Mouse (Mus musculus): Measurements from ENCODE around the gene Cybrd1.

Gene Cybrd1

DNA sequence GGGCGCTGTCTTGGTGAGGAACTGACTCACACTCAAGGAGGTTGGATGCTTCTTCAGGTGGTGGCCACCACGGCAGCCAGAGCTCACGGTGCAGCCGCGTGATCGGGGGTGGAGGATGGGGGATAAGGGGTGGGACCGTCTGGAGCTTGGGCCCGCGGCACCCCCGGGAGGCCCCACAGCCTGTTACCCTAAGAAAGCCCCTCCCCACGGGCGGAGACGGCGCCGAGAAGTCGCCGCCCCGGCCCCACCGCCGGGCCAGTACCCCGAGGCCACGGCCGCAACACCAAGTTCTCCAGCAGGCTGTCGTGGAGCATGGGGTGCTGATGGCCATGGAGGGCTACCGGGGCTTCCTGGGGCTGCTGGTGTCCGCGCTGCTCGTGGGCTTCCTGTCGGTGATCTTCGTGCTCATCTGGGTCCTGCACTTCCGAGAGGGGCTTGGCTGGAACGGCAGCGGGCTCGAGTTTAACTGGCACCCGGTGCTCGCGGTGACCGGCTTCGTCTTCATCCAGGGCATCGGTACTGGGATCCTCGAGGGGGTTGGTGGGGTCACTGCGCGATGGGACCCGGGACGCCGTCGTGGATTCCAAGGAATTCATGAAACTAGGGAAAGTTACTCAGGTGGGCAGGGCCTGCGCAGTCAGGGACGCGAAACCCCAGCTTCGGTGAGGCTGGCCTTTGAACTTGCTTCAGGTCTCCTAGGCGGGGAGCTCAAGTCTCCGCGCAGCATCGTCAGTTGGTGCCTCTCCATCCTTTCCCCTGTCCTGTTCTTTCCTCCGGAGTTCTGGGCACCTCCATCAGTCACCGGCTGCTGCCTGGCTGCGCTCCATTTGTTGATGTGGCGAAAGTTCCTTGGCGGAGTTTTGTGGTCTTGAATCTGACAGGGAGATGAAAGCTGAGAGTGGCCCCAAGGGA lies at the start of gene Cybrd1:
Gene Cybrd1, plus strand, starts transcription at position 127 of the 912 bp plus-strand sequence.
- DNase-seq (ENCODE audit: extremely low read depth, low read depth, low spot score), result no peak

DNA sequence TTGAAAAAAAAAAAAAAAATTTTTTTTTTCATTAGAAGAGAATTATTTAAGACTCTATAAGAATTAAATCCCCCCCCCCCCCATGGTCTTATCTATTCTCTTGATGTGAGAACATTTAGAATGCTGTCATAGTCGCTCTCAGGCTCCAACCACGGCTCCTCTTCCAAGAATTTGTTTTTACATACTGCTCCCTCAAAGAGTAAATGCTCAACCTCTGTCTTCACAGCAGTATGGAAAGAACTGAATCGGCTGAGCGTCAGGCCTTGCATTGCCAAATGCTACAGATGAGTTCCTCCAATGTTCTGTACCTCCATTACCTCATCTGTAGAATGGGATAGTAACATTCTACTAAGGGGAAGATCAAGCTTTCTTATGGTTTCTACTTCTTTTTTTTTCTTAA lies 46.1 kb upstream of the Cybrd1 start:
- DNase-seq (ENCODE audit: extremely low read depth, low read depth, low spot score), result no peak

DNA sequence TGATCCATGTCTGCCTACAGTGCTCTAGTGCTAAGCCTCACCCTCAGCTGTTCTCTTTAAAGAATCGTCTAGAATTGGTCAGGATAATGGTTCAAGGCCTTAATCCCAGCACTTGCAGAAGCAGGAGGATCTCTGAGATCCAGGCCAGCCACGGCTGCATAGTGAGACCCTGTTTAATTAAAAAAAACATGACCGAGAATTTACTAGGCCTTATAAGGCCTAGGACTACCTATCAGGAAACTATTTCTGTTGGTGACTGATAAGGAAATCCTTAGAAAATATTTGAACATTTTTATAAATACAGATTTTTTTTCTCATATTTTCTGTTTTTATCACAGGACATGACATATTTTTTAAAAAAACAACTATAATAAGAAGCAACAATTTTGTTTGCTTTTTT lies 44.4 kb upstream of the Cybrd1 start:
- DNase-seq (ENCODE audit: extremely low read depth, low read depth, low spot score), result no peak

DNA sequence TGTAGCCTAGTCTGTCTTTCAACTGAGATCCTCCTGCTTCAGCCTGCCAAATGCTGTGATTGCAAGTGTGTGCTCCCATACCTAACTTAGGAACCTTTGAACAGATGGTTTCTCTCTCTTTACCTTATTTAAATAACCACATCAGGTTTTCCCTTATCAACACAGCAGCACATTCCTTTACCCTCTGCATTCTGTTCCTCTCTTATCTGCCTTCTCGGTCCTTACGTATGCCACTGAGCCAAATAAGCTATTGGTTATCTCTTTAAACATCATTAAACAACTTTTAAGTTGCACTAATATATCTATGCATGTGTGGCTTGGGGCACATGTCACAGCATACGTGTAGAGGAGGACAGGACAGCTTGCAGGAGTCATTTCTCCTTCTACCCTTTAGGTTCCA lies 43.9 kb upstream of the Cybrd1 start:
- no peak for DNase-seq (ENCODE audit: extremely low read depth, low read depth, low spot score)

DNA sequence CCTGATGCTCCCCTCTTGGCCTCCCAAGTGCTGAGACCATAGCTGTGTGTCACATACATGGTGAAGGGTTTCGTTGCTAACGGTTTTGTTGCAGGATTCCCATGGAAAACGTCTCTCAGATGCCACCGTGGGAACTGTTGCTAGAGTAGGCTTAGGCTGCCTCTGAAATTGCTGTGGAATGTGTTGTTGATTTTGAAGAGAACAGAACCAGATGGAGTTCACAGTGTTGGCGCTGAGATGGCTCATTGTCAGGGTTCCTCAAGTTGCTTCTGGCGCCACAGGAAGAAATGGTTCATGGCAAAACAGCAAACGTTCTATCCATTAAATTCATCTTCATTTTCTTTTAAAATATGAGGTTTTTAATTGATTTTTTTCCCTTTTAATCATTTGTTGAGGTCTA lies 35.3 kb upstream of the Cybrd1 start:
- DNase-seq (ENCODE audit: extremely low read depth, low read depth, low spot score), result no peak

DNA sequence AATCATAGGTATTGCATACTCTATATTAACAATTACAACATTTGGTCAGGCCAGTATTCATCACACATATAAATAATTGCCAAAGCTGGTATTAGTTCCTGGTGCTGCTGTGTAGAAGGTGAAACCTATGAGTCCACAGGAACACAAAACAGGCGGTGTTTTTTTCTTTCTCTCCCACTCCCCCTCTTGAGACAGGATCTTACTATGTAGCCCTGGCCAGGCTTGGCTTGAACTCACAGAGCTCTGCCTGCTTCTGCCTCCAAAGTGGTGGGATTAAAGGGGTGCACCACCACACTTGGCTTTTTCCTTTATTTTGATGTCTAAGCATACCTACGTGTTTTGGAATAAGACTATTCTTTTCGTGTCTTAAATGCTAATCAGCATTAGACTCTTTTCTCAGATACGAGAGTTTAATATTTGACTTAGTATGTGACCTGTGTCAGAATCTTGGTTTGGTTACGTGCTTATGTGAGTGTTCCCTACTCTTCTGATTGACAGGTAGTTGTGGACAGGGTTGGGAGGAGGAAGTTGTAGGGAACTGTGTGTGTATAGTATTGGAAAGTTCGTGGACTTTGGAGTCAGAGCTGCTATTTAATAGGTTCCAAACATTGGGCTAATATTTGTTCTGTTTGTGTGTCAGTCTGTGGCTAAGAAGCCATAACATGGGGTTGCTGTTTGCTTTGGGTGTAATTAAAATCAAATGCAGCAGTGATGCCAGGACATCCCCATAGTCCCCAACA lies 34.1 kb upstream of the Cybrd1 start:
- DNase-seq (ENCODE audit: extremely low read depth, low read depth, low spot score), result no peak

DNA sequence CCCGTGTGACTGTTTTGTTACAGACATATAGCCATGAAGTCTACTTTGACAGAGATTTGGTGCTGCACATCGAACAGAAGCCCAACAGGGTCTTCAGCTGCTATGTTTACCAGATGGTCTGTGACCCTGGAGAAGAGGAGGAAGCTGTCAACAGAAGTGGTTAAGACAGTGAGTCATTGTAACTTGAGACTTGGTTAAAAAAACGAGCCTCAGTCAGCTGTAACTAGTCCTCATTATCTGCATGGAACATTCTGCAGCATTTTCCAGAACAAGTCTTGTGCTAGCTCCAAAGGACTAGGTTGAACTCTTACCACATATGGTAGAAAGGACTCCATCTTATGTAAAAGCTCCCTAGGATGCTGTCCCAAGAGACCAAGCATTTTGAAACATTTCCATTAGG lies 28.0 kb upstream of the Cybrd1 start:
- no peak for DNase-seq (ENCODE audit: extremely low read depth, low read depth, low spot score)

DNA sequence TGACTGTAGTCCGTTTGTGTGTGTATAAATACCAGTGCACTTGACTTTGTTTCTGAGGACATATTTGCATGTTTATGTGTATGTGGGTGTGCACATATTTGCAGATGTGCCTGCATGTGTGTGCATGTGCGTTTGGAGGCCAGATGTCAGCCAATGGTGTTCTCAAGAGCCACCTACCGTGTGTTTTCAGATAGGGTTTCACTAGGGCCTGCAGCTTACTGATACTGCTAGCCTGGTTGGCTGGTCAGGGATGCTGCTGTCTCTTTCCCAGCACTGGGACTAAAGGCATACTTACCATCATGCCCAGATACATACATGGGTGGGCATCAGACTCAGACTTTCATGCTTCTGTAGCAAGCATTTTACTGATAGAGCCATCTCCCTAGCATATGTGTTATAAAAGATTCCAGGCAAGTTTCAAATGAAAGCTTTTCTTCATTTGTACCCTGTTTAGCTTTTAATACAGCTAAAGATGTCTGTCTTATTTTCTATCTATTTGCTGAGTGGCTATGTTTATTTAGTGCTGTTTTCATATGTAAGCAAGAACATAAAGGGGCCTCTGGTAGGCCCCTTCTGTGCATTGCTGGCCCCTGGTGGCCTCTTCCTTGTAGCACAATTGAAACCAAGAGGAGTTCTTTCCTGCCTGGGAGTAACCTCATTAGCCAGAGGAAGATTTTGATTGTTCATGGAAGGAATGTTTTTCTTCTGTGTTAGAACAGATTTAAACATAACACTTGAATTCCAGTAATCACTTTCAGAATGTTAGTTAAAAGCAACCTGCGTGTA lies 26.9 kb upstream of the Cybrd1 start:
- no peak for DNase-seq (ENCODE audit: extremely low read depth, low read depth, low spot score)

DNA sequence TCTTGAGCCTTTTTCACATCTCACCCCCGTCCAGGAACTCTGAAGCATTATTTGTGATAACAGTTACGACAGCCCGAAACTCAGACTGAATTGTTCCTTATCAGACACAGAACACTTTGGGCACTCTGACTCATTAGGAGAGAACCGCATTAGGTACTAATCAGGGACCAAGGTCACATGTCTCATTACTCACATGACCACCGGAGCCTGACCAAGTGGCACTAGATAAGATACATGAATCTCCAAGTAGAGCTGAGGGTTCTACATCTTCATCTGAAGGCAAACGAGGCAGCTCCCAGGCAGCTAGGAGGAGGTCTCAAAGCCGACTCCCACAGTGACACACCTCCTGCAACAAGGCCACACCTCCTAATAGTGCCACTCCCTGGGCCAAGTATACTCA lies 21.6 kb upstream of the Cybrd1 start:
- no peak for DNase-seq (ENCODE audit: extremely low read depth, low read depth, low spot score)

DNA sequence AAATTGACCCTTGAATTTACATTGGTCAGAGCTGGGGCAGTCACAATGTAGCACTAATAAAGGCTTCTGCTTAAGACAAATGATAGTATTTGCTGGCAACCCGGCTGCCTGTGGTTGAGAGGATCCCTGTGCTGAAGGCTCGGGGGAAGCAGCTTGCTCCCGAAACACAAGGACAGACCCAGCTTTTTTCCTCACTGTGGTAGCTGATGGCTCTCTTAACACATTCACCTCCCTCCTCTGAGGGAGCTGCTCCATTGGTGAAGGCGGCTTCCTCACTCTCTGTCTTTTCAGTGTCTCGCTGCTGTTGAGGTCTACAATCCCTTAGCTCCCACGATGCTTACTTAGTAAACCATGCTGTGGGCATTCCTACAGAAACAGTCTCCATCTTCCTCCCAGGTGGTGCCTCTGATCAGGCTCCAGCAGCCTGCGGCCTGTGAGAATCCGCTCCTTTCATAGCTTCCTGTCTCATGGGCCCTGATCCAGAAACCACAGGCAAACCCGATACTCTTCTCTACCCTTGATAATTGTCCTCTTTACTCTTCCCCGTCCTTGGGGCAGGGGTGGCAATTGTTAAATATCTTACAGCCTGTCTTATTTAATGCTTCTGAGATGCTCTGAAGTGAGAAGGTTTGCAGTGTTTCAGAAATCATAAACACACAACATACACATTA lies 15.0 kb upstream of the Cybrd1 start:
- no peak for DNase-seq (ENCODE audit: extremely low read depth, low read depth, low spot score)

DNA sequence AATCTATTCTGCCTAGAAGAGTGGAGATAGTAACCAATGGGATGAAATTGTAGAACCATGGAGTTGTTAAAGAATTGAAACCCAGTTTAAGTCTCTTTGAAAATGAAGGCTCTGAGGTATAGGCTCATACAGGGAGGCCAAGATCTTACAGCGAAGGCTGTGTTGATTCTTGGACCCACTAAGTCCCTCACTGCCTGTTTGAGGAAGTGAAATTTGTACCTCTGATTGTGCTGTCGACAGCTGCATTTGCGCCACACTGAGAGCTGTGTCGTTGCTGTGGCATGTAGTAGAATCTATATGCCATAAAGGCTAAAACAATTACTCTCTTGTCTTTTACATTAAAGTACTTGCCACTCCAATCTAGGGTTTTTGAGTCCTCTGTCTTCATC lies 14.4 kb upstream of the Cybrd1 start:
- no peak for DNase-seq (ENCODE audit: extremely low read depth, low read depth, low spot score)

DNA sequence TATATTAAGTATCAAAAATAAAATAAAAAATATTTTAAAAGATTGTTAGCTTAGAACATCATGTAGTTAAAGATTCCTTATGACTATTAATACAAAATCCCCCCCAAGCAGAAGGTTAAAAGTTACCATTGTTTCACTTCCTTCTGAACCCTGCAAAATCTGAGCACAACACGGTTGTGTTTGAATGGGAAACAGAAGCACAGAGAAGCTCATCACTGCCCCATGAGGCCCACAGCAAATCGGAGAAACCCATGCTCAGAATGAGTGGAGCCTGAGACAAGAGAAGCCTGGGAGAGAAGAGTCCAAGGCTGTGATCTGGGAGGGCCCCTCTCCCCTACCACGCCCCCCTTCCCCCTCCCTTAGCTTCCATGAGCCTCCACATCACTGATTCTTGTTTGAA lies 13.0 kb upstream of the Cybrd1 start:
- DNase-seq (ENCODE audit: extremely low read depth, low read depth, low spot score), result no peak

DNA sequence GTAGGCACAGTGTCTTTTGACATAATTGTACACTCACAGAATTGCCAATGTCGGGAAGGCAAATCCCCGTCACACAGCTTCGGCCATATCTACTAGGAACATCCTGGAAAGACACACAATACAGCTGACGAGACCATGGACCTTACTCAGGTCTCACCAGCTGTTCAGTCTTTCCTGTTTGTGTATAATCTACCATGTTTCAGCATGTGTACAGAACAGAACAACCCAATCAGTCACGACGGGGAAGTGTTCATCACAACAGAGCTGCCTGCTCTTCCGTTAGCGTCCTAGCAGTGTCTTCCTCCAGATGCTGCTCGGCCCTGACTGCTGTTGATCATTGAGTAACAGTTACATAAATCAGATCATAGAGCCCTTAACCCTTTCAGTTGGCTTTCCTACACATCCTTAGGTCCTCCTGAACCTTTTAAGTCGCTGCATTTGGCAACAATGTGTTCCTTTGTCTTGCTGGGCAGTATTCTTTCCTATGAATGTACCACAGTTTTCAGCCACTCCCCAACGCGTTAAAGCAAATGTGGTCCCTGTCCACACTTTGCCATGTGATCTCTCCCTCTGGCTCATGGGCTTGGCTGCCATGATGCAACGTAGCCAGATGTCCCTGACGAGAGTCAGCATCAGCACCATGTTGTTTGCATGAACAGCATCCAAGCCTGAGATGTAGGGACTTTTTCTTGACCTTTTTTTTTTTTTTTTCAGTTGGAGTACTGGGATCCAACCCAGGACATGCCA lies 12.1 kb upstream of the Cybrd1 start:
- DNase-seq (ENCODE audit: extremely low read depth, low read depth, low spot score), result no peak

DNA sequence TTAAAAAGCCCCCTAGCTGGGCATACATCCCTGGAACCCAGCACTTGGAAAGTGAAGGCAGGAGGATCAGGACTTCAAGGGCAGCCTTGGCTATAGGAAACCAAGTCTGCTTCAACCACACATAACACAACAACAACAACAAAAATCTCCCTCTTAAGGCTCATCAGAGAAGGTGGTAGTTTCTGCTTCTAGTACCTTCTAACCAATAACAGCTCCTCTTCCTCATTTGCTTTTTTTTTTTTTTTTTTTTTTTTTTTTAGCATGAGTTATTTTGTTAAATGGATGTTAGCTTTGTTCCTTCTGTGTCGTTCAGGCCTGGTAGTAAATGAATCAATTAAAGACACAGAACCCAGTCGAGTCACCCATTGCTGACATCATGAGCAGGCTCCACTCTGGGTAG lies 10.5 kb upstream of the Cybrd1 start:
- DNase-seq (ENCODE audit: extremely low read depth, low read depth, low spot score), result no peak

DNA sequence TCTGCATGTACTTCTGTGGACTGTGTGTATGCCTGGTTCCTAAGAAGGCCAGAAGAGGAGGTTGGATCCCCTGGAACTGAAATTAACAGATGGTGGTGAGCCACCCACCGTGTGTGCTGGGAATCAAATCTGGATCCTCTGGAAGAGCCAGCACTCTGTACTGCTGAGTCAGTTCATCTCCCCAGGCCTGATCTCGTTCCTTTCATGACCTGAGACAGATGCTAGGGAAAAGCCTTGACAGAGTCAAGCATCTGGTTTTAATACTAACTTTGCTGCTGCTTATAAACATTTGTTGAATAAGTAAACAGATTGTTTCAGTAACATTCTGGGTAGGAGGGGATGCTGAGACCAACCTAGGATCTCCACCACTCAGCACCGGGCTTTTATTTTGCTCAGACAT lies 9.2 kb upstream of the Cybrd1 start:
- DNase-seq (ENCODE audit: extremely low read depth, low read depth, low spot score), result no peak

DNA sequence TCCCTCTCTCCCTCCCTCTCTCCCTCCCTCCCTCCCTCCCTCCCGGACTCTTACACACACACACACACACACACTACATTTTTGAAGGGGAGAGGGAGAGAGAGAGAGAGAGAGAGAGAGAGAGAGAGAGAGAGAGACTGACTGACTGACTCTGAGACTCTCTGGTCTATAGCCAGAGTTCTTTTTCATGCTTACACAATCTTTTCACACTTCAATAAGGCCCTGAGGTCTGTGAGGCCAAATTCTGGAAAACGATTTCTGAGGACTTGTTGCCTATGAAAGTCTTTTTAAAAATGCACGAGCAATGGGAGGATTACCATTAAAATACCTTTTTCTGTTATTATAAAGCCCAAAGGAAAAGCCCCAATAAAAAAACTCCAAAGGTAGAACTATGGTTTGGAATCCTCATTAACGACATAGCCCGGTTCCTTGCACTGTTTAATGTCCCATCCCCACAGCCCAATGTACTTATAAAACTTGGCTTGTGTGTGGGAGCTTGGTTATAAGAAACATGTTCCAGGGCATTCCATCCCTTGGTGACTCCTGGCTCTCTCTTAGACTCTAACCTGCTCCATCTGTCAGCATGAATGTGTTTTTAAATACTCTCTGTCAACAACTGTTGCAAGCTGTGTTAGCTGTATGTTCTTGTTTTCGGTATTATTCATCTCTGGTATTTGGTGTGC lies 4.1 kb upstream of the Cybrd1 start:
- no peak for DNase-seq (ENCODE audit: extremely low read depth, low read depth, low spot score)

DNA sequence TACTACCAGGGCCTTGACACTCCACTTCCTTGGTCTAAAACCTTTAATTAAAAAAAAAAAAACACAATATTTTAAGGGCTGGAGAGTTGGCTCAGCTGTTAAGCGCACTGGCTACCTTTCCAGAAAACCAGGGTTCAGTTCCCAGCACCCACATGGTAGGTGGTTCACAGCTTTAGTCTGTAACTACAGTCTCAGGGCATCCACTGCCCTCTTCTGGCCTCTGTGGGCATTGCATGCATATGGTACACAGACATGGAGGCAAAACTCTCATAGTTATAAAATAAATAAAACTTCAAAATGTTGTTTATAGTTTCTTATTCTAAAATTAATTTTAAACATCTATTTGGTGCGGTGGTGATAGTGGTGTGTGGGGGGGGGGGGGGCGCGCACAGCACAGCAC lies 1.6 kb upstream of the Cybrd1 start:
- no peak for DNase-seq (ENCODE audit: extremely low read depth, low read depth, low spot score)

DNA sequence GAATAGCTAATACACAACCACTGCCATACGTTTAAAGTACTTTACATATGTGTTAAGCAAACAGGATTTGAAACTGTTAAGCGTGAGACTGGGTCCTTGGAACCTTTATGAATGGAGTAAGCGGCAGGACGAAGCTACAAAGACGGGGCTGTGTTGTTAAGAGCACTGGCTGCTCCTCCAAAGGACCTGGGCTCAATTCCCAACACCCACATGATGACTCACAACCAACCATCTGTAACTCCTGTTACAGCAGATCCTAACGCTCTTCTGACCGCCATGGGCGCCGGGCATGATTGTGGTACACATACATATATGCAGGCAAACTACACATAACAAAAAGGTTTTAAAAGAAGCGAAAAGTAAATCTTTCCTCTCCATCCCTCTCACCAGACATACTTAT lies 3.1 kb downstream of the Cybrd1 start:
- no peak for DNase-seq (ENCODE audit: extremely low read depth, low read depth, low spot score)

DNA sequence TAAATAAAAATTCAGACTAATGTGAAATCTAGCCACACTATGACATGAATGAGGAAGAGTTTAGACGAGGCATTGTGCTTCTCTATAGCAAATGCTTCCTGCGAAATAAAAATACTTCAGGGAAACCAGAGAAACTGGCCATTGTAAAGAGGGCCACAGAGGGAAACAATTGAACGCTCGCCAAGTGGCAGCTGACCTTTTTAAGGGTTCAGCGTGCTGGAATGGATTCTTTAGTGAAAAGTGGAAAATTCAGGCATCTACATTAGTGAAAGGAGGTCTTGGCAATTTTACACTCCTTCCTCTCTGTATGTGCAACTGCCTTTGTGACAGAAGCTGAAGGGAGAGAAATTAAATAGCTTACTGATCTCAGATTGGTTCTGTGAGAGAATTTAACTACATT lies 3.7 kb downstream of the Cybrd1 start:
- no peak for DNase-seq (ENCODE audit: extremely low read depth, low read depth, low spot score)
